Mouse (Mus musculus) retina, embryonic 14.5 days (tissue): ENCODE data around the gene Hoxd13.

ENCODE experiments used
- DNase-seq: peaks from one replicate; pipeline ENCODE4 v3.0.0-alpha.2; 2015; ENCODE audit warnings: low spot score

Gene Hoxd13

DNA sequence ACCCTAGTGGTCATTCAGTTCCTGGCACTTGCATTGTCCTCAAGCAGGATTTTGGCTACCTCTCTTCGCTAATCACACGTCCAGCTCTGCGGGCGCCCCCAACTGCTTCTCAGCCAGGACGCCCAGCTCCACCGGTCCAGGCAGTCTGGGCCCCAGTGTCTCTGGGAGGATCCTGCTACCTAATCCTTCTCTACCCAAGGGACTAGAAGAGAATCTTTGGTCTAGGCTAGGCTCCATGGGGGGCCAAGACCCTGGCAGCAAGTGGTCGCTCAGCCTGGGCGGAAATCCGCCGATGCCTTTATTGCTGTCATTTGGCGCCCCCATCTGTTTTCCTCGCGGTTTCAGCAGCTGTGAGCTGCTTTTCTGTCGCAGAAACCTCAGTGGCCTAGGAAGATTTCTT is 6.4 kb upstream of the Hoxd13 start:
- peak; percentile 87 for DNase-seq

DNA sequence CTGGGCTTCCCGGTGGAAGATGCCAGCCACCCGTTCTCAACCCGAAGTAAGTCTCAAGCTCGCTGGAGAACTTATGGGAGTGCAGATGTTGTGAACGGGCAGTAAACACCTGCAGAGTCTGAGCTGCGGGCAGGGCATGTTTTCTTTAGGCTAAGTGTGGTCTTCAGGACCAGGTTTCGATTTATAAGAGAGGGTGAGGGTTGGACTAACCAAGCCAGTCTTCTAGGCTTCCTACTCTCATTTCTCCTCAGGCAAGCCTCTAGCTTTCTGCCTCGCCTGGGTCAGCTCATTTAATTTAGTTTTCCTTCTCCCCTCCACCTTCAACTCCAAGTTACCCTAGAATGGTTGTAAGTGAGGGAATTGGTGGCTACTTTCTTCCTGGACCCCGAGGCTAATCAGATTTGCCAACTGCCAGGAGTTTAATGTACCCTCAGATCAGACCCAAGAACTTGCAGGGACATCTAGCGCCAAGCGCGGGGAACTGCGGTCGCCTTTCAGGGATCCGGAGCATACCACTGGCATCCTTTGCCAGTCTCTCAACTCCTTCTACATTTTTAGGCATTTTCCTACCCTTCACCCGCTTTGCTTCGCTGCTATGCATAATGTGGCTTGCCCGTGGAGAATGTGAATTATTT is 4.7 kb upstream of the Hoxd13 start:
- DNase-seq, result peak; percentile 79

DNA sequence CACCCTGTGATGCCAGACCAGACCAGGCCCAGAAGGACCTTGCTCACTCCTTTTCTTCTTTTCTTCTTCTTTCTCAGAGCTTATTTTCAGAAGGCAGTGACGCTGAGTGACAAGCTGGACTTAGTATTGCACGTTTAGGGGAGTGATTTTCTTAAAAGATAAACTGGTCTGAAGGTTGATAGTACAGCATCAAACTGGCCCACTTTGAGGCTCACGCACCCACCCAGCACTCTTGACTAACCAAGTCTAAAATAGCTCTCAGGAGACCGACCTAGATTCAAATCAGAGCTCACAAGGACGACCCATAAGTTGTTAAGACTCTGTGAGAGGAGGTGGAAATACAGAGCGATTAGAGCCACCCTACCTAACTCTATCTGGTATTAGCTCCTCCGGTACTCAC is 1.7 kb upstream of the Hoxd13 start:
- DNase-seq, result no peak

DNA sequence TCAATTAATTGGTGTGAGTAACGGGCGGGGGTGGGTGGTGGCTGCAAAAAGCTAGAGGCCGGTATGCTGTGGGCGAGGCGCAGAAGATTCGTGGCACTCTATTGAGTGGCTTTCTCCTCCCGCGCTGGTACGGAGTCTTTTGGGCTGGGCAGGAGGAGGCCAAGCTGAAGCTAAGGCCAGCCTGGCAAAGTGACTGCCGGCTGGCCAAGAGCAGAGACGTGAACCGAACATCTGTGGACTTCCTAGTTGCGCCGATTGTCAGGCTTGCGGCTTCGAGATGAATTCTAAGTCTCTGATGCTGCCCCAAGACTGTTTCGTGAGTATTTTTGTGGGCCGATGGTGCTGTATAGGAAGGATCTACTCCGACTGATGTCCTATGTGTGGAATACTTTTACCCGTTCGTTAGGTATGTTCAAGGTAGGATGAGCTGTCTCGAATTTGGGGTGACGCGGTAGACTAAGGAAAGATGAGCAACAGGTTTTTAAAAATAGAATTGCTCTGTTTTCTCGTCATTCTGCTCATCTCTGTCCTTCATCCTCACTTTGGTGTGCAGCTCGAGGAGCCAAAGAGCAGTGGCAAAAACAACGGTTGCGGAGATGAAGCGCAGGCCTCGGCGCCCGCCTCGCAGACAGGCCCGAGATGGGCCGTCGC is 794 bp upstream of the Hoxd13 start:
- DNase-seq, result no peak

DNA sequence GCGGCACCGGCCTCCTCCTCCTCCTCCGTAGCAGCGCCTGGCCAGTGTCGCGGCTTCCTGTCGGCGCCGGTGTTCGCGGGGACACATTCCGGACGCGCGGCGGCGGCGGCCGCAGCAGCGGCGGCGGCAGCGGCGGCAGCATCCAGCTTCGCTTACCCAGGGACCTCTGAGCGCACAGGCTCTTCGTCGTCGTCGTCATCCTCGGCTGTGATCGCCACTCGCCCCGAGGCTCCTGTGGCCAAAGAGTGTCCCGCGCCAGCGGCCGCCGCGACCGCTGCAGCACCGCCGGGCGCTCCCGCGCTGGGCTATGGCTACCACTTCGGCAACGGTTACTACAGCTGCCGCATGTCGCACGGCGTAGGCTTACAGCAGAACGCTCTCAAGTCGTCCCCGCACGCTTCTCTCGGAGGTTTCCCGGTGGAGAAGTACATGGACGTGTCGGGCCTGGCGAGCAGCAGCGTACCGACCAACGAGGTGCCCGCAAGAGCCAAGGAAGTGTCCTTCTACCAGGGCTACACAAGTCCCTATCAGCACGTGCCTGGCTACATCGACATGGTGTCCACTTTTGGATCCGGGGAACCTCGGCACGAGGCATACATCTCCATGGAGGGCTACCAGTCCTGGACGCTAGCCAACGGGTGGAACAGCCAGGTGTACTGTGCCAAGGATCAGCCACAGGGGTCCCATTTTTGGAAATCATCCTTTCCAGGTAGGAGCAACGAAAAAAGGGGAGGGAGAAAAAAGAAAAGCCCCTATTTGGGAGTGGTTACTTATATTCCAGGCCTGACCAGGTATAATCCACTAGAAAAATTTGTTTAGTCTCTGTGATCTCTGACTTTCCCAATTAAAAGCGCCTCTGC is 490 bp downstream of the Hoxd13 start:
- DNase-seq, result no peak

DNA sequence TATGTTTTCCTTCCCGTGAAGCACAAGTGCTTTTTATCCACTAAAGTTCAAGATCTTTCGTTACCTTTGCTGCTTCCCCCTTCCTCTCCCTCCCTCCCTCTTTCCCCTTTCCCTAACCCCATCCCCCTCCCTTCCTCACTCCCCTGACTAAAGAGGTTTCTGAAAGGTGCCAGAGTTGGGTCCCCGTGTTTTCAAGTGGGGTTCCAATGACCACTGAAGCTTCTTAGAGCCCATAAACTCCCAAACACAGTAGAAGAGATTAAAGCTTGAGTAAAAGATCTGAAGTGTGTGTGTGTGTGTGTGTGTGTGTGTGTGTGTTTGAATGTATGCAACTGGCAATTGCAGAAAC is 1.1 kb downstream of the Hoxd13 start:
- DNase-seq, result no peak

DNA sequence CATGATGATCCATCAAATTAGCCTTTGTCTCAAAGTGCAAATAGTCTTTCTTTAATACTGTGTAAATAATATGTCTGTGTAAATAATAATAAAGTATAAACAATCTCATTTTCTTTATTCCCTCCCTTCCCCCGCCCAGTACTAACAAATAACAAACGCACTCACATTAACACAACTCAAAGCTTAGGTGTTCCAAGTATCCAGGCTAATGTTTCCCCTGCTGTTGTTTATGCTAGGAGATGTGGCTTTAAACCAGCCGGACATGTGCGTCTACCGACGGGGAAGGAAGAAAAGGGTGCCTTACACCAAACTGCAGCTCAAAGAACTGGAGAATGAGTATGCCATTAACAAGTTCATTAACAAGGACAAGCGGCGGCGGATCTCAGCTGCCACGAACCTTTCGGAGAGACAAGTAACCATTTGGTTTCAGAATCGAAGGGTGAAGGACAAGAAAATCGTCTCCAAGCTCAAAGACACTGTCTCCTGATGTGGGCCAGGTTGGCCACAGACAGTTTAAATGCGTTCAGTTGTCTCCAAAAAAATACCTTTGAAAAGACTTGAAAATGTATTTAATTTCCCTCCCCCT is 1.6 kb downstream of the Hoxd13 start:
- DNase-seq, result no peak

DNA sequence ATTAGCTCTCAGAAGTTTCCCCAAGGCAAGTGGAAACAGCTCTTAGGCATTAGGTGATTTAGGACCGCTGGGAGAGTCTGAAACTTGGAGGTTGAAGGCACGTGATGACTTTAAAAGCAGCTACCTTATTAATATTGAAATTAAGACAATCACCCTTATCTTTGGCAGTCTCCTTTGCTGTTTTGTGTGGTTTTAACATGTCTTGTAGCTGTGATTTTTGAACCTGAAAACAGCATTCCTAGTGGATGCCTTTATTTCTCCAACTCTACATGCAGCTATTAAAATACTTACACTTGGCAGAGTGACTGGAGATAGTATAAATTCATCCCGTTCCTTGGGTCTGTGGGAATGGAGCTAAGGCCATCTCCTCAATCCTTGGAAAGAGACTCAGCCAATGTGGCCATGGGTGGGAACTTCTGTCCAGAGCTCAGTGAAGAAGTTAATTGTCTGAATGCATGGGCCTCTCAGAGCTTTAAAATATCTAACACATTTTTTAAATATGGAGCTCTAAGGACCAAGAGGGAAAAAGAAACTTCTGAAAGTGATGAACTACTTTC is 2.6 kb downstream of the Hoxd13 start:
- DNase-seq, result no peak

DNA sequence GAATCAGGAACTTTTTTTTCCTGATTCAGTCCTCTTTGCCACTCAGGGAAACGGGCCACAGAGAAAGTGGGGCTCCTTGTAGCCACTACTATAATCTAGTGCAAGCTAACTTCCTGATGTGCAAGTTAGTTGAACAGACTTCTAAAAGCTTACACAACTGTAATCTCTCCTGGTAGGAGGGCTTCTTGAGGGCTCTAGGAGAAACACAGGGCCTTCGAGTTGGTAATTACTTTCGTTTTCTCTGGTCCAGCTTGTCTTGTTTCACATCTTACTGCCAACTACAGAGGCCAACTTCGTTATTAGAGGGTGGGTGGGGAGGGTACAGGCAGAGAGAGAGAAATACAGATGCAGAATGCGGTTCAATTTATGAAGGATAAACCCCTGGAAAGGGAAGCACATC is 3.7 kb downstream of the Hoxd13 start:
- DNase-seq, result no peak

DNA sequence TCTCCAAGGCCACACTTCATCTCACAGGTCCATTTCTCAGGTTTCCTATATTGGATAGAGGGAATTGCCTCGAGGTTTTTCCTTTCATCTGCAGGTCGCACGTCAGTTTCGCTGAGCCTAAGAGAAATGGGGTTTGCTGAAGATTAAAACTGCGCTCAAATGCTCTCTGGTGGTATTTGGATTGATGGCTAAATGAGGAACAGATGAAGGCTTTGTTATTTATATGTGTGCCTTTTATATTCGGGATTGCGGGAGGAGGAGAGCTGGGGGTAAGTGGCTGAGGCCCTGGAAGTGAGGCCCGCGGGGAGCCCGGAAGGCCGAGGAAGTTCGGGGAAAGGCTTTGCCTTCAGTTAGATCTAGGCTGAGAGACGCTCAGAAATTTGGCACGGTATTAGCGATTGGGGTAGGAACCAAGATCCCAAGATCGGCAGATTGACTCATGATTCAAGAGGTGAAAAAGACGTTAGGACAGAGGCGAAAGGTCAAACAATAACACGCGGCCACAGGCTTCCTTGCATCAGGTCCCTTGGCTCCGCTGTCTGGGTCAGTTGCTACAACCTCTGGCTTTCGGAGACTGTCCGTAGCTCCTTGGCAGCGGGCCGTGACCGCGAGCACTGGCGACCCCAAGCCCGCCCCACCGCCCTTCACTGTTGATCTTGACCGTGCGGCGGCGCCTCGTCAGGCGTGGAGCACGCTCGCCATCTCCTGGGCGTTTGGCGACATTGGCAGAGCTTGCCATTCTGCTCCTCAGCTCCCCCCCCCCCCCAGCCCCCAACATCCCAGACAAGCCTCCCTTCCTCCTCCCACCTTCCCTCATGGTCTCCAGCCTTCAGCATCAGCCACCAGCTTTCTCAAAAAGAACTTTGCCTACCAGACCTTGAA is 4.6 kb downstream of the Hoxd13 start:
- peak; percentile 84 for DNase-seq

DNA sequence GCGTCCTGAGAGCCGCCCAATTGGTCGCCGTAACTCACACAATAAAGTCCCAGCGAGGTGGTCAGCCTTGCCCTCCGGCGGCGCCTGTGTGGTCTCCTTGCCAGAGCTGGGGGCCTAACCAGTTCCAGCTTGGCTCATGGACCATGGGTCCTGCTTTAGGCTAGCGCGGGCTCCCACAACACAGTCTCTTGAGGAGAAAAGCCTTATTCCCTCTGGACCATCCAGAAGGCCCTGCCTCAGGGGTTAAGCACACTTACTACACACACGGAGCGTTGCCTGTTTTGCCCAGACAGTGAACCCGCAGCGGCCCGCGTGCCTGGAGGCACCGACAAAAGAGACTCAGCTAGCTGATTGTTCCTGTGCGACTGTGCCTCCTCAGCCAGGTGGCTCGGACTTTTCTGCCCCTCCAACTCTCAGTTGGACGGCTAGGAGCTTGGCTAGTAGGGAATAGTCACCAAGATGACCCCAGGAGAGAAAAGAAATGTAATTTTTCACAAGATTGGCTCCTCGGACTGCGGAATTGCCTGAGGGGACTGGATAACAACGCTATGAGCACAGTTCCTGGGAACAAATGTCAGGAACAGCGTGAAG is 5.8 kb downstream of the Hoxd13 start:
- DNase-seq, result no peak

DNA sequence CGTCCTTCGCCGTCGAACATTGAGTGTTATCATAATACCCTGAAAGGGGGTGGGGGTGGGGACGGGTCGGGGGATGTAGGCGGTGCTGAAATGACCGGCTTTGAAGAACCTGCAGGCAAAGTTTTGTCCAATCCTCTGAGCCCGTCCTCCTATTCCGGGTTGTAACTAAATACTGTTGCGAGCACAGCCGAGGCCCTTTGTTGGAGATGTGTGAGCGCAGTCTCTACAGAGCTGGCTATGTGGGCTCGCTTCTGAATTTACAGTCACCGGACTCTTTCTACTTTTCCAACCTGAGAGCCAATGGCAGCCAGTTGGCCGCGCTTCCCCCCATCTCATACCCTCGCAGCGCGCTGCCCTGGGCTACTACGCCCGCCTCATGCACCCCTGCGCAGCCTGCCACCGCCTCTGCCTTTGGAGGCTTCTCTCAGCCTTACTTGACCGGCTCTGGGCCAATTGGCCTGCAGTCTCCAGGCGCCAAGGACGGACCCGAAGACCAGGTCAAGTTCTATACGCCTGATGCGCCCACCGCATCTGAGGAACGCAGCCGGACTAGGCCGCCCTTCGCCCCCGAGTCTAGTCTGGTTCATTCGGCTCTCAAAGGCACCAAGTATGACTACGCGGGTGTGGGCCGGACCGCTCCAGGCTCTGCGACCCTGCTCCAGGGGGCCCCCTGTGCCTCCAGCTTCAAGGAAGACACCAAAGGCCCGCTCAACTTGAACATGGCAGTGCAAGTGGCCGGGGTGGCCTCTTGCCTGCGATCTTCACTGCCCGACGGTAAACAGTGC is 7.0 kb downstream of the Hoxd13 start, which contains the start of gene Hoxd12:
TSS of gene Hoxd12 (plus strand) at position 133 of the 785 bp plus-strand sequence.
- no peak for DNase-seq

DNA sequence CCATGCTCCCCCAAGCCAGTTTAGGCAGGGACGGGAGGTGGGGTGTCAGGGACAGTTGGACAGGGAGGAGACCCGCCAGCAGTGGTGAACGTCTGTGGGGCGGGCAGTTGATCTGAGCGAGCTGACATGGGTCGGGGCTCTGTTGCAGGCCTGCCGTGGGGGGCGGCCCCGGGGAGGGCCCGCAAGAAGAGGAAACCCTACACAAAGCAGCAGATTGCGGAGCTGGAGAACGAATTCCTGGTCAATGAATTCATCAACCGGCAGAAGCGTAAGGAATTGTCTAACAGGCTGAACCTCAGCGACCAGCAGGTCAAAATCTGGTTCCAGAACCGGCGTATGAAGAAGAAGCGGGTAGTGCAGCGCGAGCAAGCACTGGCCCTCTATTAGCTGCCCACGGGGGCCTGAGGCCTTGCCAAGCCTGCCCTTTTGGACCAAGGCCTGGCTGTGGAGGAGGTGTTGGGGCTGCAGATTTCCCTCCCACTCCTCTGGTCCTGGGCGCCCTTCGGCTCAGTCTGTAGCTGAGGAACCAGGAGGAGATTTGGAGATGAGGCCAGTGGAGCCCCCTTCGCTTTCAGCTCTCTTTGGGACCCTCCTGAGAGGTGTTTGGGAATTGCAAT is 7.7 kb downstream of the Hoxd13 start:
- no peak for DNase-seq

DNA sequence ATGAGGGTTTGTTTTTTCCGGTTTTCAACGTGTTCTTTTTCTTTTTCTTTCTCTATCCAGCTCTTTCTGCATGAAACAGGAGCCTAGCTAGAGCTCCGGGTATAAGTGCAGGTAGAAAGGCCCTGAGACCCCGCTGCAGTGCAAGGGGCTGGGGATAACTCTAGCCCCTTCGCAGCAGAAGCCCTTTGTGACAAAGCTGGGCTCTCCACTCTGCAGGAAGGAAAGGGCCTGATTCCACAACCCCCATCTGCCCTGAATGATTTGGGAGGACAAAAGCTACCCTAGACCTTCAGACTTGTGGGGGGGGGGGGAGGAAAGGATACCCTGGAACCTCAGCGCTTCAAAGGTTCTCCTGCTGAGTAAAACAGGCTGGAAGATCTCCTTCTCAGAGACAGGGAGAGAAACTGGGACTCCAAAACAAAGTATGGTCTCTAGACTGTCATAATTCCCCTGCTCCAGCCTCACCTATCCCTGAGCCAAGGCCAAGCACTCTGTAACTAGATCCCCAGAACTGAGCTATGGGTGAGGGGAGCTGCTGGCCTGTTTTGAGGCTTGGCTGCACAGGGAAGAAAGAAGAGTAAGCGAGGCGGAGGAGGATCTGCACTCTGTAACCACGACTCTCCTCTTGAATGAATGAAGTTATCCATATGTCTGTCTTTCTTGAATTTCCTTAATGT is 8.4 kb downstream of the Hoxd13 start:
- no peak for DNase-seq

DNA sequence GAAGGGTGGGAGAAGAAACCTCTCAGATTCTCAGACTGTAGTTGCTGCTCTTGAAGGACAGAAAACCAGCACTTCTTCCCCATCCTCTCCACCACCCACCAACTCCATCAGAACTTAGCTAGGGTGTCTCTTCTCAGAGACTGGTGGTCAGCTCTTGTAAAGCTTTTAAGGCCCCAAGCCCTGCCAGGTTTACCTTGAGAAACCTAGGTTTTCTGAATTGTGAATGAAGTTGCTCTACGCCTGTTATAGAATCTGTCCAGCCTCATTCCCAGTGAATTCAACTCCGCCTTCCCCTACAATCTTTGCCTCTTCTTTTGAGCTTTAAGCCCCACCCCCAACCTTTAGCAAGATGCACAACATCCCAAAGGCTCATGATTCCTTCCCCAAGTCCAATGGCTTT is 9.0 kb downstream of the Hoxd13 start:
- no peak for DNase-seq

DNA sequence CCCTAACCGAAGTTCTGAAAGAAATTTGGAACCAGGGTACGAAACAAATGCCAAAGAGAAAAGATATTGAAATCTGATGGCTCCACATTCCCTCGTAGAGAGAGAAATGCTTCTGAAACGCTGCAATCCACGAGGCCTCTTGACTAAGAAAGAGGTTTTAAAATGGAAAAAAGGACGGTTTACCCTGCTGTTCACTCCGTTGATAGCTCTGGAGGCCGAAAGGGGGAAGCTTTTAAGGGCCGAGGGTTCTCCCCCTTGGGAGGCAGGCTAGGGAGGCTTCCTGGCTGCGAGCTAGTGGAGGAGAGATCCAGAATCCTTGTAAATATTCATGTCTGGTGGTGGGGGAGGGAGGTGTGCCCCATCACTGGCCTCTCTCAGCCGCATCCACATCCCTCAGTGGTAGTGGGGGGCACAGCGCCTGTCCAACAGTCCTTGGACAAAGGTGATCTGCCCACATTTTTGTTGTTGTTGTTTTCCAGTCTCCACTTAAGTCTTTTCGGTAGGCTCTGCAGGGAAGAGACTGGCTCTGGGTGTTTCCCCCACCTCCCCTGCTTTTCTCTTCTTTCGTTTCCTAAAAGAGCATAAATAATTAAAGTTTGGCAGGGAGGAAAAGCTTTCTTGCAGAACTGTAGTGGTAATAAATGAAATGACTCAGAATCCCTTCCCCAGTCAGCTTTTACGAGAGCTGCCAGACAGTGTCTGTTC is 10.9 kb downstream of the Hoxd13 start, which contains the start of gene Hoxd11:
TSS of gene Hoxd11 (plus strand) at position 667 of the 705 bp plus-strand sequence.
- no peak for DNase-seq

DNA sequence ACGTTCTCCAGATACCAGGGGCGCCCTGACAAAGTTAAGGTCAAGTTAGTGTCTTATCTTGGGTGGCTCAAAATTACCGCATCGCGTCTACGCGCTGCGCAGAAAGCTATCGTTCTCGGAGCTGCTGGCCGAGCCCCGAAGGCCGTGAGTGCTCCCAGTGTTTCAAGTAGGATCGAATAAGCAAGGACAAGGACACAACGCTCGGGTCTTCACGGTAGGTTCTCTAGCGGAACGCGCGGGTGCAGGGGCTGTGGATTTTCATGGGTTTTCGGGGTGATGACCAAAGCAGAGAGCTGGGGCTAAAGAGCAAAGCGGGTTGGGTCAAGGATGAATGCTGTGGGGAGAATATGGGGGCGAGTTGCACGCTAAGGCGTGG is 11.5 kb downstream of the Hoxd13 start:
- no peak for DNase-seq

DNA sequence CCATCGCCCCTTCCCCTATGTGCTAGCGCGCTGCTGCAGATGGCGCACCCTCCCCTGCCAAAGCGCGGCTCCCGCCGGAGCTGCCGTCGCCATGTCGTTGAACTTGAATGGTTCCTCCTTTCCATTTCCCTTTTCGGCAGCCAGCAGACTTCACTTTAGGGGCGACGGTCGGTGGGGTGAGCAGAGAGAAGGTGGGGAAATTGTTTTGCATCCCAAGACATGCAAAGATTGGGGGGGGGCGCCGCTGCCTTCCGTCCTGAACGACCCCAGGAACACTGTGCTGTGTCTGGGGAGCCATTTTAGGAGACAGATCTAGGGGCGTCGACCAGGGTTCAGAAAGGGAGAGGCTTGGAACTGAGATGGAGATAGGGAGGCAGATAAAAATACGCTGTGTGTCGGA is 11.9 kb downstream of the Hoxd13 start:
- DNase-seq, result no peak
